Mouse (Mus musculus) stomach, embryonic 15.5 days (tissue): ENCODE results near the gene Sugt1. TPM values are rescaled to one million over a fixed set of nuclear protein-coding genes. Genes with fewer than 3 reads are reported as not detected.

Source experiments
- microRNA-seq: library from miRNA; unstranded; fragments of <30 nt; microRNA quantifications from one replicate; pipeline ENCODE4, GENCODE M21; 2016
- polyA plus RNA-seq: library from polyadenylated mRNA; unstranded; fragments of >200 nt; fragmentation: Nextera tagmentation; extraction: Ambion mirVana; gene quantifications from 2 replicates; pipeline ENCODE4 v1.2.1, GENCODE M21; 2015

The Sugt1 gene
- polyA plus RNA-seq, 1 experiment from 2014 or later: 105 TPM

Small RNAs within 50 kb of the gene (microRNA-seq; reads per million reads assigned to microRNA genes)
- gene Gm27857: not detected

Other genes with a start within 250 kb of the Sugt1 start
- 39.4 and 41.5 TPM in 2 replicates for gene Naa16, start 196.9 kb upstream of the Sugt1 start, polyA plus RNA-seq
- gene Mtrf1, start 189.9 kb upstream of the Sugt1 start, polyA plus RNA-seq: 9.4 and 11.0 TPM in 2 replicates
- 10.8 and 11.0 TPM in 2 replicates for gene Kbtbd7, start 161.2 kb upstream of the Sugt1 start, polyA plus RNA-seq
- 2.7 and 3.7 TPM in 2 replicates for gene Kbtbd6, start 135.9 kb upstream of the Sugt1 start, polyA plus RNA-seq
- 25.1 and 26.1 TPM in 2 replicates for gene Elf1, start 106.5 kb upstream of the Sugt1 start, polyA plus RNA-seq
- 41.0 and 41.5 TPM in 2 replicates for gene Wbp4, start 106.2 kb upstream of the Sugt1 start, polyA plus RNA-seq
- 1.9 and 2.3 TPM in 2 replicates for gene Cnmd, start 74.5 kb downstream of the Sugt1 start, polyA plus RNA-seq
- gene Pcdh8, start 183.6 kb downstream of the Sugt1 start, polyA plus RNA-seq: 1.0 TPM in 2 replicates